Mouse (Mus musculus) spleen, adult 2 months (tissue): ENCODE data around the gene Tpp1.

Experiments used
- CTCF ChIP-seq: fragments of 200-500 bp; IDR thresholded peaks from 2 replicates; pipeline ENCODE4 v1.5.1; 2011; ENCODE audit warnings: mild to moderate bottlenecking, inconsistent platforms; ENCODE audit not compliant: insufficient read depth, insufficient read length, insufficient replicate concordance; ENCODE audit errors: extremely low read depth
- POLR2A ChIP-seq: fragments of 200-500 bp; IDR thresholded peaks from 2 replicates; pipeline ENCODE4 v1.6.1; 2011; ENCODE audit warnings: low read depth, low read length, inconsistent platforms

- TF ChIP-seq CTCF, result no peak
- no peak for TF ChIP-seq POLR2A
Observed at GRCm38 (mm10) chr7:105721916-105722315, 30.1 kb downstream of the Tpp1 start.
